Mouse (Mus musculus) bone marrow, adult 2 months (tissue): ENCODE data around the gene Zkscan17.

Experiments used
- CTCF ChIP-seq: fragments of 200-500 bp; IDR thresholded peaks from 2 replicates; pipeline ENCODE4 v1.5.1; 2011; ENCODE audit warnings: low read length, control low read depth; ENCODE audit not compliant: control insufficient read depth, insufficient read depth
- POLR2A ChIP-seq: fragments of 200-500 bp; IDR thresholded peaks from 2 replicates; pipeline ENCODE4 v1.6.1; 2011; ENCODE audit warnings: low read depth, mild to moderate bottlenecking, control low read depth, low read length, borderline replicate concordance; ENCODE audit not compliant: control insufficient read depth

- TF ChIP-seq POLR2A (no peak), CTCF (no peak)
Measured at GRCm38 (mm10) chr11:59541324-59541723, 14.8 kb upstream of the Zkscan17 start, which contains the start of gene Nlrp3.
